Mouse (Mus musculus) bone marrow, adult 2 months (tissue): ENCODE measurements around the gene Srsf1. TPM values are rescaled to one million over a fixed set of nuclear protein-coding genes. Genes with fewer than 3 reads are reported as not detected.

Experiments used
- H3K27ac ChIP-seq: fragments of 200-500 bp; 2 replicates; pipeline ENCODE4 v1.5.1; 2012; ENCODE audit warnings: low read depth, mild to moderate bottlenecking, control low read depth, inconsistent platforms, low read length; ENCODE audit not compliant: control insufficient read depth, poor library complexity, insufficient read depth
- H3K4me1 ChIP-seq: fragments of 200-500 bp; 2 replicates; pipeline ENCODE4 v1.6.1; 2011; ENCODE audit warnings: low read length; ENCODE audit not compliant: control insufficient read depth, insufficient read depth
- H3K4me3 ChIP-seq: fragments of 200-500 bp; replicated peaks from 2 replicates; pipeline ENCODE3; 2011; ENCODE audit warnings: mild to moderate bottlenecking, low read depth, low read length, control low read depth; ENCODE audit not compliant: control insufficient read depth
- CTCF ChIP-seq: fragments of 200-500 bp; IDR thresholded peaks from 2 replicates; pipeline ENCODE4 v1.5.1; 2011; ENCODE audit warnings: low read length, control low read depth; ENCODE audit not compliant: control insufficient read depth, insufficient read depth
- POLR2A ChIP-seq: fragments of 200-500 bp; IDR thresholded peaks from 2 replicates; pipeline ENCODE4 v1.6.1; 2011; ENCODE audit warnings: low read depth, mild to moderate bottlenecking, control low read depth, low read length, borderline replicate concordance; ENCODE audit not compliant: control insufficient read depth
- WGBS: fragments of 180-500 bp; shearing (Covaris S2); methylation state at CpG from one replicate; pipeline ENCODE4 v1.1.7; 2018; 5-methylcytosine and 5-hydroxymethylcytosine counted together
- polyA plus RNA-seq: library from polyadenylated mRNA; stranded (reverse); fragments of >200 nt; gene quantifications from 2 replicates; pipeline ENCODE4 v1.2.4, GENCODE M21; 2011; ENCODE audit warnings: low replicate concordance; ENCODE audit not compliant: missing spikeins, insufficient read depth, insufficient read length

The Srsf1 gene
- polyA plus RNA-seq, 1 experiment: 249 TPM

DNA sequence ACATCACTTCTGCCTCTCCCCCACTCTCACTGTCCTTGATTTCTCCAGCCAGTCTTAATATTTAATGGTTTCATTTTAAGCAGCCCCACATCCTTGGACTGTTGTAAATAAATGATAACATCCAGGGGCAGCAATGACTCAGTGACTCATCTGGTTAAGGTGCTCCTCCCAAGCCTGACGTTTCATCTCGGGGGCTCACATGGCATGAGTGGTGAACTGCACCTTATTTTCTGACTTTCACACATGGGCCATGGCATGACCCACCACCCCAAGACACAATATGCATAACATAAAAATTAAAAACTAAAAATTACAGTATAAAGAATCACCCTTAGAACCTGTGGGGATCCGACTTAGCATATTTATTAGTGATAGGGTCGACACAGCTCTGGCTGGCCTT is 1.3 kb upstream of the Srsf1 start:
- Histone ChIP-seq H3K4me1 (peaks cover 2% of the 10 kb centered on the region; the same call in 1 of the 2 replicates), H3K4me3 (no peak overlapping the region), H3K27ac (peak overlapping the region; percentile 30)
- WGBS: 59% methylated on average over 4 of the region's 4 CpGs
- TF ChIP-seq POLR2A (no peak), CTCF (no peak)

DNA sequence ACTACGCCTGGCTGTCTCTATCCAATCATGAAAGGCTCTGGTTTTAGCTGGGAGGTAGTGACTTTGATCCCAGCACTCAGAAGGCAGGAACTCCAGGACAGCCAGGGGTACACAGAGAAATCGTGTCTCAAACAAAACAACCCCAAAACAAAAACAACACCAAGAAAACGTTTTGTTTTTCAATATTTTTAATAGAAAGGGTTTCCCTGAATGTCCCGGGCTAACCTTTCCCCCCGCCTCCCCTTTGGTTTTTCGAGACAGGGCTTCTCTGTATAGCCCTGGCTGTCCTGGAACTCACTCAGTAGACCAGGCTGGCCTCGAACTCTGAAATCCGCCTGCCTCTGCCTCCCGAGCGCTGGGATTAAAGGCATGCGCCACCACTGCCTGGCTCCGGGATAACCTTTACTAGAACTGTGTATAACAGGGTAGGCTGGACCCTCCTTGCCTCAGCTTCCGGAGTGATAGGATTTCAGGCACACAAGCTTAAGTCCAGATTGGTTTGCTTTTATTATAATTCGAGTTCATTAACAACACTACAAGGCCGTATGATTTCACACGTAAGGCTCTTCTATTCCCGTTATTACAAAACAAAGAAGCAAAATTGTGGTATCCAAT is 743 bp upstream of the Srsf1 start:
- H3K27ac ChIP-seq: peak overlapping the region; percentile 30
- WGBS: 28% methylated on average over 17 of the region's 17 CpGs

DNA sequence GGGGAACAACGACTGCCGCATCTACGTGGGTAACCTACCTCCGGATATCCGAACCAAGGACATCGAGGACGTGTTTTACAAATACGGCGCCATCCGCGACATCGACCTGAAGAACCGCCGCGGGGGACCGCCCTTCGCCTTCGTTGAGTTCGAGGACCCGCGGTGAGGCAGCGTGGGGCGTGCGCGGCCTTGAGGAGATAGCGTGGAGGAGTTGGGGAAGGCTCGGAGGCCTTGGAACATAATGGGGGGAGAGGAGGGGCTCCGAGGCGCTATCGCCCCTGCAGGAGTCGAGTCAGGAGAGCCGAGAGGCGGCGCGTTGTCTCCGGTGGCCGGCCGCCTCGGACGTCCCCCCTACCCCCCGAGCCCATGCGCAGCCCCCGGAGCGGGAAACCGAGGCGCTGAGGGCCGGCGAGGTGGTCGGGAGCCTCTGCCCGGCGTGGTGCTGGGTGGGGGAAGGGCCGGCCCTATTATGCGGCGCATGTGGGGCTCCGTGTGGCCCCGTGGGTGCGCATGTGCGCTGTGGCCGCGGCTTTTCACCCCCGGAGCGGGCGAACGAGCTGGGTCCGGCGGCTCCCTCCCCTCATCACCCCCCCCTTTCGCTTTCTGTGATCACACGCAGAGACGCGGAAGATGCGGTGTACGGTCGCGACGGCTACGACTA is 828 bp downstream of the Srsf1 start:
- under 1% methylated on average over 76 of the region's 76 CpGs for WGBS
- H3K27ac ChIP-seq: peak overlapping the region; percentile 99
- peaks cover 2% of the 10 kb centered on the region; the same call in 1 of the 2 replicates for H3K4me1 ChIP-seq
- peak overlapping the region; percentile 97 for H3K4me3 ChIP-seq
- peak; percentile 33; the same call in 1 of the 2 replicates for TF ChIP-seq POLR2A
- no peak for TF ChIP-seq CTCF

More for the DNA sequence above, 743 bp upstream of the Srsf1 start:
- TF ChIP-seq CTCF: no peak
- TF ChIP-seq POLR2A: no peak
- Histone ChIP-seq H3K4me3 (peak overlapping the region; percentile 61), H3K4me1 (peaks cover 2% of the 10 kb centered on the region; the same call in 1 of the 2 replicates)

DNA sequence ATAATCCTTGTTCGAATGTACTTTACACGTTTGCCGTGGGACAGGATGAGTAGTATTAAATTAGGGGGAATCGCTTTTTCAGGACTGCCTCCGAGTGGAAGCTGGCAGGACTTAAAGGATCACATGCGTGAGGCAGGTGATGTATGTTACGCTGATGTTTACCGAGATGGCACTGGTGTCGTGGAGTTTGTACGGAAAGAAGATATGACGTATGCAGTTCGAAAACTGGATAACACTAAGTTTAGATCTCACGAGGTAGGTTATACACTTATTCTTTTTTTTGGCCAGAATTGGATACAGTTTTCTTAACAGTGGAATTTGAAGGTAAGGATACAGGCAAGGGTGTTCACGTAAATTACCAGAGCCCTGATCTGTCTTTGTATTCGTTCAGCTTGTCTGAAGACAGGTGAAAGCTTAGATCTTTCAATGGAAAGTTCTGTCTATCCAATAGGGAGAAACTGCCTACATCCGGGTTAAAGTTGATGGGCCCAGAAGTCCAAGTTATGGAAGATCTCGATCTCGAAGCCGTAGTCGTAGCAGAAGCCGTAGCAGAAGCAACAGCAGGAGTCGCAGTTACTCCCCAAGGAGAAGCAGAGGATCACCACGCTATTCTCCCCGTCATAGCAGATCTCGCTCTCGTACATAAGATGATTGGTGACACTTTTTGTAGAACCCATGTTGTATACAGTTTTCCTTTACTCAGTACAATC is 1.9 kb downstream of the Srsf1 start:
- Histone ChIP-seq H3K4me1 (peaks cover 2% of the 10 kb centered on the region; the same call in 1 of the 2 replicates), H3K4me3 (peak overlapping the region; percentile 97), H3K27ac (no peak overlapping the region)
- TF ChIP-seq CTCF: no peak
- TF ChIP-seq POLR2A: no peak
- WGBS: 11% methylated on average over 26 of the region's 26 CpGs

DNA sequence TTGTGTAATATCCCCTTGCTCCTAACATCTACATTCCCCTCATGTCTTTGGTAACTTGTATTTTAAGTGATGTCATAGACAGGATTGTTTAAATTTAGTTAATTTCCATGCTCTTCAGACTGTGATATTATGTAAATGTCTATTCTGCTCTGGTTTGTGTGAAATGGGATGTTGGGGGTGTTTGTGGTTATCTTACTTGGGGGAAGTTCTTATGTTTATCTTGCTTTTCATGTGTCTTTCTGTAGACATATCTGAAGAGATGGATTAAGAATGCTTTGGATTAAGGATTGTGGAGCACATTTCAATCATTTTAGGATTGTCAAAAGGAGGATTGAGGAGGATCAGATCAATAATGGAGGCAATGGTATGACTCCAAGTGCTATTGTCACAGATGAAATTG is 2.6 kb downstream of the Srsf1 start:
- Histone ChIP-seq H3K27ac (no peak overlapping the region), H3K4me3 (peak overlapping the region; percentile 97), H3K4me1 (peaks cover 2% of the 10 kb centered on the region; the same call in 1 of the 2 replicates)
- TF ChIP-seq CTCF (no peak), POLR2A (no peak)

DNA sequence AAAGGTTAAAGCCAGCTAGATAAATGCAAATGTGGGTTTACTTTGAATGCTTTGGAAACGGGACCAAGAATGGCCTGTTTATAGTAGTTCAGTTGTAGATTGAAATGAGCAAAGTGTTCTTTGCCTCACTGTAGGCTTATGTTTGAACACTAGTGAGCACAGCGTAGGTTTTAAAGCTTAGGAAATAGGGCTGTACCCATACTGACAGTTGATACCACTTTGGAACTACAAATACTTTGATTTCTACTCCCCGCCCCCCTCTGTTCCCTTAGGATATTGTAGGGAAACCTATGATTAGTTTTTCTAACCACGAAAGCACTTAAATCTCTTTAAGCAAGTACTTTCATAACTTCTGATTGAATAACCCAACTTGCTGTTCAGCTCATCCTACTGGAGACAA is 5.5 kb downstream of the Srsf1 start:
- H3K27ac ChIP-seq: no peak overlapping the region
- WGBS: 88% methylated on average over 4 of the region's 4 CpGs
- no peak overlapping the region for H3K4me3 ChIP-seq
- no peak for TF ChIP-seq CTCF
- TF ChIP-seq POLR2A: no peak
- peaks cover 2% of the 10 kb centered on the region; the same call in 1 of the 2 replicates for H3K4me1 ChIP-seq

DNA sequence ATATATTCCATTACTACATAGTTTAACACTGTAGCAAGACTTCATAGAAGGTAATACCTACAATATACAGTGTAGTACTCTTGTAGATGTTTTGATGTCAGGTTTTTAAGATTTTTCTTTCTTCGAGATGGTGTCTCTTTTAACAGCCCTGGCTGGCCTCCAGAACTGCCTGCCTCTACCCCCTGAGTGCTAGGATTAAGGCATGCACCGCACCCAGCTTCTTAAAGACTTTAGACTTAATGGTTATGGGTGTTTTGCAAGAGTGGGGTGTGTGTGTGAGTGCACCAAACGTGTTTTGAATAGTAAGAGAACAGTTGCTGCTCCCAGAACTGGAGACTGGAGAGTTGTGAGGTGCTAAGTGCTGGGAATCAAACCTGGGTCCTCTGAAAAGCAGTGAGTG is 6.6 kb downstream of the Srsf1 start:
- no peak for TF ChIP-seq CTCF
- no peak for TF ChIP-seq POLR2A

DNA sequence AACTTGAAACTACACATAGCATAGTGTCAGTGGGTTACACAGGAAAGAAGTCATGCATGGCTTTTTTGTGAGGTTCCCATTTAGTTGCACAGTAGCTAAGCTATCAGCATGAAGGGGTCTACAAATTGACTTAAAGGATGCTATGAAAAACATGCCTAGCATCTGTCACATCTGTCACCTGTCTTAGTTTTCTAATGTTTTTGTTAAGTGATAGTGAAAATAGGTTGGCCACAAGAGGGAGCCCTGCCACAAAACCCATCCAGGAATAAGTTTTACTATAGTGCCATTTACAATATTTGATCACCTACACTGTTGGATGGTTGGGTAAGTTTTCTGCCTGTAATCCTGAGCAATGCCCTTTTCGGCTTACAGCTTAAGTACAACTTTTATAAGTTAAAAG is 7.4 kb downstream of the Srsf1 start:
- no peak for TF ChIP-seq POLR2A
- TF ChIP-seq CTCF: no peak; the same call in 1 of the 2 replicates
- WGBS: 55% methylated on average over 1 of the region's 1 CpGs
- no peak overlapping the region for H3K4me3 ChIP-seq

More for the DNA sequence above, 6.6 kb downstream of the Srsf1 start:
- WGBS: 69% methylated on average over 3 of the region's 3 CpGs
- Histone ChIP-seq H3K4me3 (no peak overlapping the region), H3K4me1 (peaks cover 2% of the 10 kb centered on the region; the same call in 1 of the 2 replicates), H3K27ac (no peak overlapping the region)

More for the DNA sequence above, 7.4 kb downstream of the Srsf1 start:
- H3K4me1 ChIP-seq: no peaks in the 10 kb centered on the region; the same call in 1 of the 2 replicates
- no peak overlapping the region for H3K27ac ChIP-seq
